25 mouse cellular contexts compared by ENCODE assay signal in genomic region chr3:86247193-86247592, GRCm38 (mm10). TPM values are rescaled to one million over a fixed set of nuclear protein-coding genes. Genes with fewer than 3 reads are reported as not detected.
DNase-seq lines count a peak whose midpoint lies in the region; ATAC-seq lines count a peak whose summit lies in the region.
"Had no signal": no experiment of that assay in that cellular context is flagged by ENCODE, and none has a peak within 500 bp of the region (broad histone marks: within the 10 kb centered on the region; RNA-seq: fewer than 3 reads in every experiment).

No protein-coding gene starts in this region.

- H3K9ac ChIP-seq in liver, embryonic 13.5 days: no peak overlapping the region
- no peak overlapping the region for H3K9ac ChIP-seq in liver, embryonic 11.5 days (ENCODE audit: low read depth, low read length)
- H3K9ac ChIP-seq: embryonic facial prominence, embryonic 13.5 days; forebrain, embryonic 12.5 days; forebrain, embryonic 15.5 days; heart, embryonic 12.5 days; heart, embryonic 15.5 days; hindbrain, embryonic 14.5 days; intestine, embryonic 15.5 days had no signal

- no peak overlapping the region for H3K4me3 ChIP-seq in liver, embryonic 13.5 days (replicated peaks)
- no peak overlapping the region for H3K4me3 ChIP-seq in liver, embryonic 11.5 days (ENCODE audit: low read depth, low read length)
- H3K4me3 ChIP-seq: embryonic facial prominence, embryonic 13.5 days; erythroblast, embryonic 14.5 days; forebrain, embryonic 12.5 days; forebrain, embryonic 15.5 days; heart, embryonic 12.5 days; heart, embryonic 15.5 days; intestine, embryonic 15.5 days had no signal

- H3K27ac ChIP-seq in liver, embryonic 13.5 days: 0 out of 2 replicates have a peak overlapping the region, but pooled peaks have one; percentile 5
- H3K27ac ChIP-seq in liver, embryonic 11.5 days (ENCODE audit: low read depth, low read length): no peak overlapping the region
- H3K27ac ChIP-seq: embryonic facial prominence, embryonic 13.5 days; forebrain, embryonic 12.5 days; forebrain, embryonic 15.5 days; heart, embryonic 15.5 days; hindbrain, embryonic 14.5 days; hindbrain, postnatal 0 days; intestine, embryonic 15.5 days had no signal

- no peak overlapping the region for H3K4me2 ChIP-seq in liver, embryonic 13.5 days
- no peak overlapping the region for H3K4me2 ChIP-seq in liver, embryonic 11.5 days
- H3K4me2 ChIP-seq: embryonic facial prominence, embryonic 13.5 days; forebrain, embryonic 12.5 days; forebrain, embryonic 15.5 days; heart, embryonic 12.5 days; heart, embryonic 15.5 days; hindbrain, embryonic 14.5 days; intestine, embryonic 15.5 days had no signal

- no peak for DNase-seq in liver, embryonic 13.5 days
- DNase-seq in liver, embryonic 11.5 days (ENCODE audit: low spot score): no peak
- DNase-seq in CD4-positive, CD25-positive, alpha-beta regulatory T cell, adult 2 months (ENCODE audit: low read depth, low spot score): peak; percentile 46
- no peak for DNase-seq in thymus, postnatal 36 days
- DNase-seq in Muller cell, postnatal 12 days (ENCODE audit: inconsistent ontology term): no peak
- DNase-seq in gastrocnemius, postnatal 10 days: no peak
- DNase-seq: adrenal gland, postnatal 14 days; B cell, adult 2 months; cerebellum, adult 11 months; cerebellum, adult 2 months; cerebellum, adult 9-11 months; heart, adult 18-20 months; heart, postnatal 10 days; heart, postnatal 4 days; kidney, adult 11 months had no signal

- no peak for ATAC-seq in liver, embryonic 13.5 days (ENCODE audit: low read depth)
- no peak for ATAC-seq in liver, embryonic 11.5 days (replicated peaks; ENCODE audit: low FRiP score)
- peak; percentile 65 for ATAC-seq in activated CD4-positive, CD25-positive, alpha-beta regulatory T cell, adult 4 months
- ATAC-seq: forebrain, embryonic 15.5 days; hindbrain, postnatal 0 days; intestine, embryonic 15.5 days had no signal

- H3K4me1 ChIP-seq in liver, embryonic 13.5 days (replicated peaks): peaks cover 22% of the 10 kb centered on the region
- H3K4me1 ChIP-seq in liver, embryonic 11.5 days (replicated peaks; ENCODE audit: control insufficient read depth, insufficient read depth, low read length): no peaks in the 10 kb centered on the region
- H3K4me1 ChIP-seq: embryonic facial prominence, embryonic 13.5 days; forebrain, embryonic 12.5 days; forebrain, embryonic 15.5 days; heart, embryonic 15.5 days; intestine, embryonic 15.5 days had no signal

- 79% methylated on average over 8 of the region's 8 CpGs for WGBS in liver, embryonic 13.5 days (ENCODE audit: insufficient replicate concordance)
- 83% methylated on average over 8 of the region's 8 CpGs for WGBS in liver, embryonic 11.5 days

- no peaks in the 10 kb centered on the region for H3K36me3 ChIP-seq in liver, embryonic 13.5 days
- H3K36me3 ChIP-seq in liver, embryonic 11.5 days (ENCODE audit: control insufficient read depth, insufficient read depth, low read length): no peaks in the 10 kb centered on the region
- H3K36me3 ChIP-seq: embryonic facial prominence, embryonic 13.5 days; forebrain, embryonic 12.5 days; forebrain, embryonic 15.5 days; heart, embryonic 12.5 days; heart, embryonic 15.5 days; intestine, embryonic 15.5 days had no signal

- no peaks in the 10 kb centered on the region for H3K9me3 ChIP-seq in liver, embryonic 13.5 days (replicated peaks)
- no peaks in the 10 kb centered on the region for H3K9me3 ChIP-seq in liver, embryonic 11.5 days (ENCODE audit: control insufficient read depth, low read length)
- H3K9me3 ChIP-seq: embryonic facial prominence, embryonic 13.5 days; forebrain, embryonic 12.5 days; forebrain, embryonic 15.5 days; heart, embryonic 12.5 days; heart, embryonic 15.5 days; intestine, embryonic 15.5 days had no signal

- H3K27me3 ChIP-seq in liver, embryonic 13.5 days: no peaks in the 10 kb centered on the region
- H3K27me3 ChIP-seq in liver, embryonic 11.5 days (replicated peaks; ENCODE audit: control insufficient read depth, insufficient read depth, low read length): no peaks in the 10 kb centered on the region
- H3K27me3 ChIP-seq: embryonic facial prominence, embryonic 13.5 days; forebrain, embryonic 12.5 days; forebrain, embryonic 15.5 days; heart, embryonic 12.5 days; heart, embryonic 15.5 days; intestine, embryonic 15.5 days had no signal

RNA-seq across cellular contexts. Expression of gene Lrba, which starts 22.7 kb away (rescaled TPM):
- 2.2 TPM in 2 replicates for polyA plus RNA-seq in liver, embryonic 13.5 days (2015; fragmentation: Nextera tagmentation; extraction: Ambion mirVana)
- polyA plus RNA-seq in liver, embryonic 11.5 days (2014; fragmentation: Nextera tagmentation; extraction: Ambion mirVana): 3.8 and 4.2 TPM in 2 replicates
- 10 to 100 TPM; 13.8 to 14.4 TPM for polyA plus RNA-seq in activated CD4-positive, CD25-positive, alpha-beta regulatory T cell, adult 4 months (2017; shearing (Covaris generic))
- 10 to 100 TPM; 22.7 to 24.1 TPM for total RNA-seq in gastrocnemius, postnatal 10 days (2021)
